Mouse (Mus musculus) hindbrain, embryonic 12.5 days (tissue): ENCODE data around the gene Mocs1. TPM values are rescaled to one million over a fixed set of nuclear protein-coding genes. Genes with fewer than 3 reads are reported as not detected.

Experiments used
- ATAC-seq: fragments of 200-750 bp; cut with Nextera tagmentation; 2 replicates; pipeline ENCODE4 v1.8.0; 2017; ENCODE audit warnings: moderate TSS enrichment; ENCODE audit not compliant: low FRiP score
- H3K27ac ChIP-seq: fragments of 300-500 bp; sonication (generic); 2 replicates; pipeline ENCODE4 v1.5.1; 2016; ENCODE audit warnings: mild to moderate bottlenecking
- H3K27me3 ChIP-seq: fragments of 300-500 bp; sonication (generic); 2 replicates; pipeline ENCODE4 v1.6.1; 2016; ENCODE audit warnings: mild to moderate bottlenecking
- H3K36me3 ChIP-seq: fragments of 300-500 bp; sonication (generic); 2 replicates; pipeline ENCODE4 v1.6.1; 2016; ENCODE audit warnings: mild to moderate bottlenecking
- H3K4me1 ChIP-seq: fragments of 300-500 bp; sonication (generic); 2 replicates; pipeline ENCODE4 v1.6.1; 2016
- H3K4me2 ChIP-seq: fragments of 300-500 bp; sonication (generic); replicated peaks from 2 replicates; pipeline ENCODE4 v1.6.1; 2016; ENCODE audit warnings: mild to moderate bottlenecking
- H3K4me3 ChIP-seq: fragments of 300-500 bp; sonication (generic); 2 replicates; pipeline ENCODE4 v1.5.1; 2016; ENCODE audit warnings: mild to moderate bottlenecking
- H3K9ac ChIP-seq: fragments of 300-500 bp; sonication (generic); 2 replicates; pipeline ENCODE4 v1.6.1; 2016; ENCODE audit warnings: mild to moderate bottlenecking, moderate library complexity
- H3K9me3 ChIP-seq: fragments of 300-500 bp; sonication (generic); replicated peaks from 2 replicates; pipeline ENCODE4 v1.6.1; 2016; ENCODE audit warnings: mild to moderate bottlenecking
- WGBS: fragments of 180-500 bp; shearing (Covaris S2); methylation state at CpG from one replicate; pipeline ENCODE4 v1.1.7; 2016; 5-methylcytosine and 5-hydroxymethylcytosine counted together
- polyA plus RNA-seq: library from polyadenylated mRNA; unstranded; fragments of >200 nt; fragmentation: Nextera tagmentation; extraction: Ambion mirVana; gene quantifications from 2 replicates; pipeline ENCODE4 v1.2.1, GENCODE M21; 2016

Mocs1 gene
- polyA plus RNA-seq, result 5.0 and 5.5 TPM in 2 replicates

- H3K9ac ChIP-seq, result peak within 1 kb of the TSS; percentile 82
- no peaks in the 10 kb centered on the region for H3K27me3 ChIP-seq
- under 1% methylated on average over 28 of the region's 28 CpGs for WGBS
- H3K27ac ChIP-seq, result no peak within 1 kb of the TSS
- no peaks in the 10 kb centered on the region for H3K9me3 ChIP-seq
- peak within 1 kb of the TSS; percentile 82 for H3K4me2 ChIP-seq
- 0 out of 2 replicates have a peak, but pooled peaks cover 3% of the 10 kb centered on the region for H3K36me3 ChIP-seq
- peak; percentile 99 for ATAC-seq
- peaks cover 21% of the 10 kb centered on the region for H3K4me1 ChIP-seq
- peak within 1 kb of the TSS; percentile 70 for H3K4me3 ChIP-seq
These were observed at the start of gene Mocs1 for GRCm38 (mm10) chr17:49428239-49428688. Gene Mocs1 (plus strand): TSS chr17:49428362.

- no peaks in the 10 kb centered on the region for H3K27me3 ChIP-seq
- no peak overlapping the region for H3K27ac ChIP-seq
- H3K9ac ChIP-seq, result no peak overlapping the region
- H3K36me3 ChIP-seq, result no peaks in the 10 kb centered on the region
- no peak overlapping the region for H3K4me2 ChIP-seq
- ATAC-seq, result no peak
- WGBS, result 76% methylated on average over 4 of the region's 4 CpGs
- no peaks in the 10 kb centered on the region for H3K9me3 ChIP-seq
- H3K4me3 ChIP-seq, result no peak overlapping the region
- 0 out of 2 replicates have a peak, but pooled peaks cover 5% of the 10 kb centered on the region for H3K4me1 ChIP-seq
These were observed 48.5 kb upstream of the Mocs1 start for GRCm38 (mm10) chr17:49379645-49380044.

DNA sequence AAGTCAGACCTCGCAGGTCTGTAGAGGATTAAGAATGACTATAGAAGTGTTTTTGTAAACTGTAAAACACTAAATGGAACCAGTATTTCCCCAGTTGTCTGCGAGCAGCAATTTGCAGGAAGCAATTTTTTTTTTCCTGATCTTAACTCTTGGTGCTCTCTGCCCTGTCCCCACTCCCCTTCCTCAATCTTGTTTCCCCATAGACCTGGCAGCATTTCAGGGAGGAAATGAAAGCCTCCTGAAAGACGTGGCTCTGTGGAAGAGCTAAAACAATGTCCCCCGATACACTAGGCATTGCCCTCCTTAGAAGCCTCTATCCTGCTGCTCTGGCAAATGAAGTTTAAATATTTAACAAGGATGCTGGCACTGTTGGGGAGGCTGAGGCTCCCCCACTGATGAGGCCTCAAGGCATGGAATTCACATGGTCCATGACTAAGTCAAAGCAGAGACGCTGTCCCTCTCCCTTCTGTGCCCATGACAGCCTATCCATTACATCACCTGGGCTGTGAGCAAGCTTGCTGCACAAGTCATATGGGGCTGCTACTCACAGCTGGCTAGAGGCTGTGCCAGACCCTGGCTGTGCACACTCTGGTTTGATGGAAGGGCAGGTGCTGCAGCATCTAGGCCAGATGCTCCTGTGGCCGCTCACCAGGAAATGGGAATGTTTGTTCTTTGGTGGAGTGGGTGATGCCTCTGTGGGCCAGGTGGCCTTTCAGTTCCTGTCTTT is 43.8 kb upstream of the Mocs1 start:
- no peak for ATAC-seq

GRCm38 (mm10) chr17:49387741-49388140 is 40.4 kb upstream of the Mocs1 start:
- Histone ChIP-seq H3K4me2 (no peak overlapping the region), H3K36me3 (no peaks in the 10 kb centered on the region), H3K9ac (no peak overlapping the region), H3K4me1 (0 out of 2 replicates have a peak, but pooled peaks cover 6% of the 10 kb centered on the region), H3K9me3 (no peaks in the 10 kb centered on the region), H3K4me3 (no peak overlapping the region), H3K27me3 (no peaks in the 10 kb centered on the region), H3K27ac (no peak overlapping the region)
- ATAC-seq, result no peak
- 89% methylated on average over 2 of the region's 2 CpGs for WGBS

More for the DNA sequence above, 43.8 kb upstream of the Mocs1 start:
- 64% methylated on average over 6 of the region's 6 CpGs for WGBS
- Histone ChIP-seq H3K36me3 (no peaks in the 10 kb centered on the region), H3K27ac (no peak overlapping the region), H3K9ac (no peak overlapping the region), H3K4me3 (no peak overlapping the region), H3K4me2 (no peak overlapping the region), H3K4me1 (0 out of 2 replicates have a peak, but pooled peaks cover 6% of the 10 kb centered on the region), H3K9me3 (no peaks in the 10 kb centered on the region), H3K27me3 (no peaks in the 10 kb centered on the region)

DNA sequence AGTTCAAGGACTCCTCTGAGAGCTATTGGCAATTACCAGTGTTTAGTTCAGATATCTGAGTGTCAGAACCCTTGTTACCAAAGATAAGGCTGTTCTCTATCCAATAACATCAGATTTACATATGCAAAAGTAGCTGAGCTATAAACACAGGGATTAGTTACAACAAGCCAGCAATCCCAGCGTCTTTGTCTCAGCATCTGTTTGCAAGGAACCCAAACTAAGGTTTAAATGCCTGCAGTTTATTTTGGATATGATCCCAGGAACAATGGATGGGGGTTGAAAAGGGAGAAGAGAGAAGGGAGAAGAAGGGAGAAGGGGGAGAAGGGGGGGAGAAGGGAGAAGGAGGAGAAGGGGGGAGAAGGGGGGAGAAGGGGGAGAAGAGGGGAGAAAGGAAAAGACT is 35.4 kb upstream of the Mocs1 start:
- WGBS, result 22% methylated on average over 1 of the region's 1 CpGs
- no peak for ATAC-seq
- Histone ChIP-seq H3K27me3 (no peaks in the 10 kb centered on the region), H3K4me2 (no peak overlapping the region), H3K27ac (no peak overlapping the region), H3K4me1 (no peaks in the 10 kb centered on the region), H3K9ac (no peak overlapping the region), H3K9me3 (no peaks in the 10 kb centered on the region), H3K4me3 (no peak overlapping the region), H3K36me3 (no peaks in the 10 kb centered on the region)

DNA sequence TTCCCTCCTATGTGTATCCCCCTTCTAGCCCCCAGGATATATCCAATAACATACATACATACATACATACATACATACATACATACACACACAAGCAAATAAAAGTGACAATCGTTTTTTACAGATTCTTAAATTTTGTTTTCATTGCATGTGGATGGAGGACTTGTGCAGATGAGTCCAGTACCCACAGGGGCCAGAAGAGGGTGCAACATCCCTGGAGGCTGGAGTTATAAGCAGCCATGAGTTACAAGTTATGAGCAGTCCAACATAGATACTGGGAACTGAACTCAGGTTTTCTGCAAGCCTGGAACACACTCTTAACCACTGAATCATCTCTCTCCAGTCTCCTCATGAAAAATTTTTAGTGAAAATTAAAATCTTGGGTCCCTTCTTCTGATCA is 33.3 kb upstream of the Mocs1 start:
- H3K9me3 ChIP-seq, result no peaks in the 10 kb centered on the region
- H3K36me3 ChIP-seq, result no peaks in the 10 kb centered on the region
- H3K9ac ChIP-seq, result no peak overlapping the region
- H3K4me2 ChIP-seq, result no peak overlapping the region
- H3K27me3 ChIP-seq, result no peaks in the 10 kb centered on the region
- ATAC-seq, result no peak
- H3K4me3 ChIP-seq, result no peak overlapping the region
- H3K27ac ChIP-seq, result no peak overlapping the region
- H3K4me1 ChIP-seq, result no peaks in the 10 kb centered on the region
- WGBS, result 59% methylated on average over 1 of the region's 1 CpGs

DNA sequence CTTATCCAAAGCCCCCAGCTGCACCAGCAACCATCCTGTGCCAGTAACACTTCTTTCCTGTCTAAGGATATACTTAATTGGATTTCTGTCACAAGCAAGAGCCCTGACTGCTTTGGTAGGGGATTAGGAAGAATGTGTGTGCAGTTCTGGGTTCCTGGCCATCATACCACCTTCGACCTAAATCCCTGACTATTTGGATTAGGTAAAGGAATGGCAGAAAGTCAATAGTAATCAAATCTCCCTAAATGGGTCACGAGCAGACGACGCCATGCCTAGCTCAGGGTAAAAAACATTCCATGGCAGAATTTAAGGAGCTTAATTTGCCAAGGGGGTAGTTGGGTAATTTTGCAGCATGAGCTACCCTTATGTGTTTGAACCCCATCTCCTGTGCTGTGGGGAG is 28.6 kb upstream of the Mocs1 start:
- Histone ChIP-seq H3K4me1 (no peaks in the 10 kb centered on the region), H3K4me2 (no peak overlapping the region), H3K27ac (no peak overlapping the region), H3K27me3 (no peaks in the 10 kb centered on the region), H3K9ac (no peak overlapping the region), H3K36me3 (no peaks in the 10 kb centered on the region), H3K9me3 (no peaks in the 10 kb centered on the region), H3K4me3 (no peak overlapping the region)
- ATAC-seq, result no peak
- 79% methylated on average over 4 of the region's 4 CpGs for WGBS

DNA sequence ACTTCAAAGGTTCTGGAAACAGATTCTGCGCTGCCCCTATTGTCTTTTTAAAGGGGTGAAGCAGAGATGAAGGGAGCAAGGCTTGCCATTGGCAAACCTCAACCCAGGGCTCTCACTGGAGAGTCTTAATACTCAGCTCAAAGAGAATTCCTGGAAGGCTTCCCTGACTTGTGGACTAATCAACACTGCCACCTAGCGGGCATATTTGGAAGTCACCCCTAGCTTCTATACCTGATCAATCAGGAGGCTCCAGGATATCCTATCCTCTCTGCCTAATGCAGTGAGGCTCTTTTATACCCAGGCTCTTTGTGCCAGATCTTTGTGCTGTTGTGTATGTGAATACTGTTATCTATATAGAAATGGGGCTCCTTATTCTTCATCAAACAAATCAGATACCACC is 28.0 kb upstream of the Mocs1 start:
- H3K27me3 ChIP-seq, result no peaks in the 10 kb centered on the region
- no peak overlapping the region for H3K9ac ChIP-seq
- ATAC-seq, result 0 out of 2 replicates have a peak, but pooled peaks have one; percentile 50
- WGBS, result 2% methylated on average over 2 of the region's 2 CpGs
- H3K27ac ChIP-seq, result no peak overlapping the region
- H3K4me3 ChIP-seq, result no peak overlapping the region
- H3K36me3 ChIP-seq, result no peaks in the 10 kb centered on the region
- no peaks in the 10 kb centered on the region for H3K4me1 ChIP-seq
- H3K9me3 ChIP-seq, result no peaks in the 10 kb centered on the region
- no peak overlapping the region for H3K4me2 ChIP-seq

- no peaks in the 10 kb centered on the region for H3K9me3 ChIP-seq
- H3K27ac ChIP-seq, result no peak overlapping the region
- WGBS, result 79% methylated on average over 6 of the region's 6 CpGs
- no peaks in the 10 kb centered on the region for H3K27me3 ChIP-seq
- H3K4me2 ChIP-seq, result no peak overlapping the region
- ATAC-seq, result no peak
- H3K9ac ChIP-seq, result no peak overlapping the region
- no peak overlapping the region for H3K4me3 ChIP-seq
- H3K4me1 ChIP-seq, result no peaks in the 10 kb centered on the region
- no peaks in the 10 kb centered on the region for H3K36me3 ChIP-seq
These were observed 25.0 kb upstream of the Mocs1 start for GRCm38 (mm10) chr17:49403151-49403550.

DNA sequence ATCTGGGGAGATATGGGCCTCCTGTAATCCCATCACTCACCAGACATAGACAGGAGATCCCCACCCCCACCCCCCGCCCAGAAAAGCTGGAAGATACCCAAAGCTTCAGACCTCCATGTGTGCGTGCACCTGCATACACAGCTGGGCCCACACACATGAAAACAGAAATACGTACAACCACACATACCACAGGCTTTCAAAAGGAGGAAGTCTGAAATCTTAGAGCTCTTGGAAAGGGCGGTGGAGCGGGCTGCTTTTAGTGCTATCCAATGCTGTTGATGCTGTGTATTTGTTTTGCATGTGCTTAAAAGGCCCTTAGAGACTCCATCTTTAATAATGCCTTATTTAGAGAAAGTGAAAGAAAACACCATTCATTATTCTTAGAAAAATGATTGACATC is 22.2 kb upstream of the Mocs1 start:
- Histone ChIP-seq H3K36me3 (no peaks in the 10 kb centered on the region), H3K9me3 (no peaks in the 10 kb centered on the region), H3K27me3 (no peaks in the 10 kb centered on the region), H3K4me2 (no peak overlapping the region), H3K27ac (no peak overlapping the region), H3K4me3 (no peak overlapping the region), H3K4me1 (no peaks in the 10 kb centered on the region), H3K9ac (no peak overlapping the region)
- no peak for ATAC-seq
- WGBS, result 86% methylated on average over 5 of the region's 5 CpGs

- no peak for ATAC-seq
- H3K9ac ChIP-seq, result no peak overlapping the region
- H3K9me3 ChIP-seq, result no peaks in the 10 kb centered on the region
- H3K27ac ChIP-seq, result no peak overlapping the region
- 88% methylated on average over 5 of the region's 5 CpGs for WGBS
- no peak overlapping the region for H3K4me3 ChIP-seq
- no peaks in the 10 kb centered on the region for H3K4me1 ChIP-seq
- no peaks in the 10 kb centered on the region for H3K36me3 ChIP-seq
- H3K27me3 ChIP-seq, result no peaks in the 10 kb centered on the region
- H3K4me2 ChIP-seq, result no peak overlapping the region
These were observed 15.2 kb upstream of the Mocs1 start for GRCm38 (mm10) chr17:49412974-49413373.

DNA sequence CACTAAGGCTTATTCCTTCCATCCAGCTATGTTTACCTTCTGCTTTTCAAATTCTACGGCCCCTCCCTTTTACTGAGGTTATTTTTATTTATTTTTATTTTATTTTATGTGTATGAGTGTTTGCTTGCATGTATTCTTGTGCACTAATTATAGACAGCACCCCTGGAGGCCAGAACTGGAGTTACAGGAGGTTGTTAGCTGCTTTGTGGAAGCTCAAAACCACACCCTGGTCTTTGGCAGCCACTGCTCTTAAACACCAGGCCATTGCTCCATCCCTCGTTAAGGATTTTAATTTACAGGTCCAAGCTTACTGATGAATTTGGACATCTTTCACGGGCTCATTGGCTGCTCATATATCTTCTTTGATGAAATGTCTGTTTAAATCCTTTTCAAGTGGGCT is 14.6 kb upstream of the Mocs1 start:
- H3K36me3 ChIP-seq, result no peaks in the 10 kb centered on the region
- H3K4me1 ChIP-seq, result no peaks in the 10 kb centered on the region
- no peak overlapping the region for H3K4me3 ChIP-seq
- no peak overlapping the region for H3K4me2 ChIP-seq
- no peak for ATAC-seq
- H3K9me3 ChIP-seq, result no peaks in the 10 kb centered on the region
- no peak overlapping the region for H3K27ac ChIP-seq
- WGBS, result 63% methylated on average over 3 of the region's 3 CpGs
- H3K27me3 ChIP-seq, result no peaks in the 10 kb centered on the region
- H3K9ac ChIP-seq, result no peak overlapping the region

GRCm38 (mm10) chr17:49416228-49416627 is 11.9 kb upstream of the Mocs1 start:
- H3K36me3 ChIP-seq, result no peaks in the 10 kb centered on the region
- no peak for ATAC-seq
- WGBS, result 82% methylated on average over 3 of the region's 3 CpGs
- no peaks in the 10 kb centered on the region for H3K27me3 ChIP-seq
- no peak overlapping the region for H3K27ac ChIP-seq
- H3K9ac ChIP-seq, result no peak overlapping the region
- H3K4me1 ChIP-seq, result no peaks in the 10 kb centered on the region
- no peak overlapping the region for H3K4me3 ChIP-seq
- no peak overlapping the region for H3K4me2 ChIP-seq
- no peaks in the 10 kb centered on the region for H3K9me3 ChIP-seq
